Mouse (Mus musculus) kidney, adult 2 months (tissue): Measurements from ENCODE around the gene Ttc25.

Experiments used
- CTCF ChIP-seq: fragments of 200-500 bp; conservative IDR thresholded peaks from 2 replicates; pipeline ENCODE4 v1.5.1; 2011; ENCODE audit warnings: low read depth, mild to moderate bottlenecking, control low read depth, low read length, moderate library complexity, mixed read lengths; ENCODE audit not compliant: insufficient read depth, insufficient read length
- POLR2A ChIP-seq: fragments of 200-500 bp; IDR thresholded peaks from one replicate; pipeline ENCODE4 v1.6.1; 2011; ENCODE audit warnings: low read depth, low read length, control low read depth

- TF ChIP-seq POLR2A (no peak), CTCF (no peak)
Observed at GRCm38 (mm10) chr11:100515789-100516188, 29.6 kb upstream of the Ttc25 start.
